Mouse (Mus musculus) left cerebral cortex, adult 2 months (tissue): Measurements from ENCODE around the gene Nckipsd. TPM values are rescaled to one million over a fixed set of nuclear protein-coding genes. Genes with fewer than 3 reads are reported as not detected.

Experiments
- DNase-seq, 2 experiments: peaks; one replicate each; pipeline ENCODE4 v3.0.0; 2021 to 2022; ENCODE audit warnings: low spot score in 2 of 2, mixed read lengths in 1 of 2; ENCODE audit errors: extremely low spot score in 1 of 2
- H3K27ac ChIP-seq: fragments of 200-600 bp; 2 replicates; pipeline ENCODE4 v1.8.1; 2022
- H3K4me3 ChIP-seq: fragments of 200-600 bp; 2 replicates; pipeline ENCODE4 v1.8.1; 2022
- CTCF ChIP-seq: fragments of 200-600 bp; IDR thresholded peaks from 2 replicates; pipeline ENCODE4 v1.8.1; 2022; ENCODE audit warnings: antibody characterized with exemption, mild to moderate bottlenecking, moderate library complexity
- intact Hi-C: fragments of 180-260 bp; cut with DNase I; formaldehyde crosslinking; loops from one replicate; pipeline ENCODE4 v1.15.1; 2025
- microRNA-seq, 2 experiments: library from miRNA; unstranded; fragments of <30 nt; microRNA quantifications; one replicate each; pipeline ENCODE4 v1.2.0; 2021
- total RNA-seq, 2 experiments: library from RNA; stranded (reverse); gene quantifications; 2 replicates each; pipeline ENCODE4 v1.2.3; 2021

Nckipsd gene
- total RNA-seq, 2 experiments from 2014 or later: 64.7 to 68.0 TPM

GRCm38 (mm10) chr9:108854241-108854696 lies 46.1 kb downstream of the Nckipsd start:
- Histone ChIP-seq H3K27ac (peak overlapping the region; percentile 86), H3K4me3 (peak overlapping the region; percentile 75)
- intact Hi-C loops: no loop called here
- TF ChIP-seq CTCF: no peak
- DNase-seq: peak; percentile 82

- no peak overlapping the region for H3K4me3 ChIP-seq
- intact Hi-C loops: no loop called here
- no peak for DNase-seq
- H3K27ac ChIP-seq: no peak overlapping the region
- TF ChIP-seq CTCF: no peak
Observed at GRCm38 (mm10) chr9:108855335-108855734, 47.2 kb downstream of the Nckipsd start.

GRCm38 (mm10) chr9:108858792-108859527 lies 50.8 kb downstream of the Nckipsd start:
- no peak for DNase-seq
- no peak overlapping the region for H3K27ac ChIP-seq
- no peak overlapping the region for H3K4me3 ChIP-seq
- intact Hi-C loops: no loop called here
- TF ChIP-seq CTCF: no peak

Small RNA genes within 50 kb of the gene (microRNA-seq; reads per million reads assigned to microRNA genes)
- gene Gm23156: 0 reads per million in 2 experiments

Other genes starting within 250 kb of the Nckipsd start
- gene Impdh2, start 248.1 kb upstream of the Nckipsd start, total RNA-seq: 10 to 100 TPM; 53.5 to 54.1 TPM
- 10 to 100 TPM; 59.6 to 64.8 TPM for gene Ndufaf3, start 240.9 kb upstream of the Nckipsd start, total RNA-seq
- gene Dalrd3, start 238.5 kb upstream of the Nckipsd start, total RNA-seq: 10 to 100 TPM; 93.1 to 94.2 TPM
- gene Wdr6, start 229.6 kb upstream of the Nckipsd start, total RNA-seq: 100 to 1,000 TPM; 107 to 109 TPM
- 10 to 100 TPM; 83.8 to 93.6 TPM for gene P4htm, start 210.7 kb upstream of the Nckipsd start, total RNA-seq
- 10 to 100 TPM; 51.7 to 53.8 TPM for gene Arih2, start 159.0 kb upstream of the Nckipsd start, total RNA-seq
- gene Slc25a20, start 146.3 kb upstream of the Nckipsd start, total RNA-seq: 10 to 100 TPM; 11.5 to 12.3 TPM
- gene Prkar2a, start 119.1 kb upstream of the Nckipsd start, total RNA-seq: 10 to 100 TPM; 47.0 to 48.3 TPM
- gene Ip6k2, start 24.6 kb upstream of the Nckipsd start, total RNA-seq: 100 to 1,000 TPM; 143 to 164 TPM
- gene Celsr3, start 18.0 kb downstream of the Nckipsd start, total RNA-seq: 10 to 100 TPM; 65.1 to 75.0 TPM
- 10 to 100 TPM; 17.1 to 17.8 TPM for gene Slc26a6, start 44.9 kb downstream of the Nckipsd start, total RNA-seq
- gene Tmem89, start 106.3 kb downstream of the Nckipsd start, total RNA-seq: not detected
- gene Uqcrc1, start 128.3 kb downstream of the Nckipsd start, total RNA-seq: 100 to 1,000 TPM; 358 to 364 TPM
- 1 to 10 TPM; 2.8 to 4.0 TPM for gene Col7a1, start 145.2 kb downstream of the Nckipsd start, total RNA-seq
- under 1 TPM; 0.40 to 0.41 TPM for gene Ucn2, start 177.6 kb downstream of the Nckipsd start, total RNA-seq
- gene Pfkfb4, start 183.4 kb downstream of the Nckipsd start, total RNA-seq: 10 to 100 TPM; 15.8 to 17.7 TPM
- 10 to 100 TPM; 71.6 to 77.5 TPM for gene Shisa5, start 230.2 kb downstream of the Nckipsd start, total RNA-seq